Mouse (Mus musculus): Measurements from ENCODE around the gene Lingo4.

Gene Lingo4

GRCm38 (mm10) chr3:94387391-94387790 lies 10.9 kb upstream of the Lingo4 start:
- no peak for DNase-seq (ENCODE audit: inconsistent ontology term)

GRCm38 (mm10) chr3:94388047-94388446 lies 10.3 kb upstream of the Lingo4 start:
- no peak for DNase-seq (ENCODE audit: inconsistent ontology term)

- DNase-seq (ENCODE audit: inconsistent ontology term) = no peak
Measured at GRCm38 (mm10) chr3:94389420-94389819, 8.9 kb upstream of the Lingo4 start.

GRCm38 (mm10) chr3:94391001-94391400 lies 7.3 kb upstream of the Lingo4 start:
- DNase-seq (ENCODE audit: inconsistent ontology term) = no peak

GRCm38 (mm10) chr3:94392128-94392527 lies 6.2 kb upstream of the Lingo4 start:
- no peak for DNase-seq (ENCODE audit: inconsistent ontology term)

- no peak for DNase-seq (ENCODE audit: inconsistent ontology term)
Measured at GRCm38 (mm10) chr3:94393049-94393448, 5.3 kb upstream of the Lingo4 start.

GRCm38 (mm10) chr3:94396336-94396735 lies 2.0 kb upstream of the Lingo4 start:
- DNase-seq (ENCODE audit: inconsistent ontology term) = no peak

- no peak for DNase-seq (ENCODE audit: inconsistent ontology term)
Measured at GRCm38 (mm10) chr3:94396851-94397250, 1.5 kb upstream of the Lingo4 start.

- DNase-seq (ENCODE audit: inconsistent ontology term) = peak; percentile 81
Measured at GRCm38 (mm10) chr3:94398943-94399481, 695 bp downstream of the Lingo4 start.

- no peak for DNase-seq (ENCODE audit: inconsistent ontology term)
Measured at GRCm38 (mm10) chr3:94399663-94400310, 1.5 kb downstream of the Lingo4 start.

GRCm38 (mm10) chr3:94402451-94402850 lies 4.1 kb downstream of the Lingo4 start:
- DNase-seq (ENCODE audit: inconsistent ontology term) = no peak

GRCm38 (mm10) chr3:94404366-94405054 lies 6.2 kb downstream of the Lingo4 start:
- DNase-seq (ENCODE audit: inconsistent ontology term) = peak; percentile 65

GRCm38 (mm10) chr3:94405561-94405960 lies 7.2 kb downstream of the Lingo4 start:
- DNase-seq (ENCODE audit: inconsistent ontology term) = no peak

GRCm38 (mm10) chr3:94412530-94412929 lies 14.2 kb downstream of the Lingo4 start:
- DNase-seq (ENCODE audit: inconsistent ontology term) = no peak

- peak; percentile 97 for DNase-seq (ENCODE audit: inconsistent ontology term)
Measured at GRCm38 (mm10) chr3:94413031-94413679, 14.8 kb downstream of the Lingo4 start, which contains the start of gene Tdrkh. Gene Tdrkh (plus strand): TSS chr3:94413273.

GRCm38 (mm10) chr3:94430980-94431379 lies 32.7 kb downstream of the Lingo4 start:
- no peak for DNase-seq (ENCODE audit: inconsistent ontology term)

- no peak for DNase-seq (ENCODE audit: inconsistent ontology term)
Measured at GRCm38 (mm10) chr3:94434305-94434704, 36.0 kb downstream of the Lingo4 start.

GRCm38 (mm10) chr3:94436420-94436819 lies 38.1 kb downstream of the Lingo4 start:
- no peak for DNase-seq (ENCODE audit: inconsistent ontology term)

GRCm38 (mm10) chr3:94441182-94441581 lies 42.9 kb downstream of the Lingo4 start:
- no peak for DNase-seq (ENCODE audit: inconsistent ontology term)

- peak; percentile 94 for DNase-seq (ENCODE audit: inconsistent ontology term)
Measured at GRCm38 (mm10) chr3:94442951-94443596, 44.8 kb downstream of the Lingo4 start, which contains the start of gene Mrpl9. Gene Mrpl9 (plus strand): TSS chr3:94443318.

- DNase-seq (ENCODE audit: inconsistent ontology term) = no peak
Measured at GRCm38 (mm10) chr3:94443597-94443964, 45.3 kb downstream of the Lingo4 start, which contains the start of gene Oaz3. Gene Oaz3 (minus strand): TSS chr3:94443915.

- no peak for DNase-seq (ENCODE audit: inconsistent ontology term)
Measured at GRCm38 (mm10) chr3:94449377-94449776, 51.1 kb downstream of the Lingo4 start.
